Mouse (Mus musculus): Measurements from ENCODE around the gene Tnfsf14.

Gene Tnfsf14

DNA sequence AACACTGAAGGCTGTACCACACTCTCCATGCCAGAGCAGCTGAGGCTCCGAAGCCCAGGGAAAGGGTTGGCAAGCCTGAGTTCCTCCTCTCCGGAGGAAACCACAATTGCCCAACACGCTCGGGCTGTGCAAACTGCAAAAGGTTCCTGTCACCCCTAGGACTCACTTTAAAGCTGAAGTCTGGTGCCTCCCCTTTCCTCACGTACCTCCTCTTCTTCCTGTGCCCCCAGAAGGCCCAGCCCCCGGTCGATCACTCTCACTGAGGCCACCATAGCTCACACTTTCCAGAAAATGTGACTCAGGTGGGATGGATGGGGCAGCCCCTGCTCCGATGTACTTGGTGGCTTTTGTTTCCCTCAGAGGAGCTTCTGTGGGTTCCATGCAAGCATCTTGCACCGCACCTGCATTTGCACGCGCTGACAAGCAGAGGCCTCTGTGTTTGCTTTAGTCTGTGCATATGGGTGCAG lies at the start of gene Tnfsf14:
Gene Tnfsf14, minus strand, starts transcription at position 137 of the 467 bp plus-strand sequence.
- DNase-seq, result no peak

DNA sequence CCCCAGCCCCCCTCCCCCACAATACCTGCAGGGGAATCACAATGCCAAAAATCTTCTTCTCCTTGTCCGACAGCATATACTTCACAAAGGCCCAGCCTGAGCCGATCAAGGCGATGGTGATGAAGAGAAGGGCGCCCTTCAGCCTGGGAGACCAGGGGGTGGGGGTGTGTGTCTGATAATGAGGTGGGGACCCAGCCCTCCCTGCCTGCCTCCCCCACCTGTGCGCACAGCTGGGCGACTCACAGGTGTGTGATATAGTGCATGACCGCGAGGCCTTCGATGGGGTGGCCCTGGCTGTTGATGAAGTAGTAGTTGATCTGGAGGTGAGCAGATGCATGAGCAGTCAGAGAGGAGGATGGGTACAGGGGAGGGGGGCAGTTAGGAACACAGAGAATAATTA lies 43.2 kb upstream of the Tnfsf14 start:
- DNase-seq, result no peak

DNA sequence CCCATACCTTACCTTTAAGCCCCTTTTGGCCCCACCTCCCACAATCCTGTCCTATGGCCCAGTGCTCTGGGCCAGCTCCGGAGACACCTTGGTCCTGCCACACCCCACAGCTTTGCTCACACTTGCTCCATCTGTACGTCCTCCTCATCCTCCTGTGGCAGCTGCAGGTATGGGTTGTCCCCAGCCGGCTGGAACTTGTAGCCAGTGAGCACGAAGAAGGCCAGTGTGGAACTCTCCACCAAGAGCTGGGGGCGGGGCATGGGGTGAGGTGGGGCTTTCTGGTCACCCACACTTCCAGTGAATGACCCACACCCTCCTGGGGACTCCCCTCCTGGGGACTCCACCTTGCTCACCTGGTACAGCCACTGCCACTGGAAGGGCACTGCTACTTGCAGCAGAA lies 41.8 kb upstream of the Tnfsf14 start:
- DNase-seq, result no peak

DNA sequence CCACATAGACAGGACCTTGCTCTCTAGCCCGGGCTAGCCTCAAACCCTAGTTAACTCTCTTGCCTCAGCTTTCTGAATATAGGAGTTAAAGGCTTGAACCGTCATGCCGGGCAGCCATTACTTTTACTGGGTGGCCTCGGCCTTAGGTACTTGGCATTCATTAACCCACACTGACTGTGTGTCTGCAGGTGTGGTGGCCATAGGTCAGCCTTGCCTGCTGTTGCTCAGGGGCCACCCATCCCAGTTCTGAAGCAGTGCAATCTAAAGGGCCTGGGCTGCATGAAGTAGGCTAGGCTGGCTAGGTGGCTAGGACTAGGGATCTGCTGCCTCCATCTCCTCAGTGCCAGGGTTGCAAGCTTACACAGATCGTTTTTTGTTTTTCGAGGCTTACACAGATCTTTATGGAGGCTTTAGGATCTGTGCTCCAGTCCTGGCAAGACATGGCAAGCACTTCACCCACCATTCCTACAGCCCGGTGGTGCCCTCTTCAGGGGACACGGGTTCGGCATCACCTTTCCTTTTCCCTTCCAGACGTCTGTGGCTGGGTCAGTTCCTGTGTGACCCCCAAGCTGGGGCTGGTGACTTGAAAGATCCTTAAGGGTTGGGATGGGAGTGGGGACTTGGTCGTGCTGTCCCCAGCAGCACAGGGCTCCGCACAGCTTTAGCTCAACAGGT lies 40.4 kb upstream of the Tnfsf14 start:
- DNase-seq, result no peak

DNA sequence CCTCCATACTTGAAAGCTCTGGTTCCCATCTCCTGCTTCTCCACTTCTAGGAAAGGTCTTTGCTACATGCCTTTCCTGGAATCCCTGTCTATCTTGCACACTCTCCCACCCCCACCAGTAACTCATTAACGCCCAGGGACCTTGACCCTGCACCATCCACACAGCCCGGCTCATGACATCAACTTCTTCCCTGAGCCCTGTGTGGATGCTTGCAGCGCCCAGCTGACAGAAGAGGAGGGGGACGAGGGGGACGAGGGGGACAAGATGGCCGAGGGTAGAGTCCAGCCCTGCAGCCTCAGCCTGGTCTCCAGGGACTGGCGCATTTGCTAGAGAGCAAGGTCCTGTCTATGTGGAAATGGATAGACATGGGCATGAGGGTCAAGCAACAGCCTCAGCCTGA lies 39.1 kb upstream of the Tnfsf14 start:
- DNase-seq, result no peak

DNA sequence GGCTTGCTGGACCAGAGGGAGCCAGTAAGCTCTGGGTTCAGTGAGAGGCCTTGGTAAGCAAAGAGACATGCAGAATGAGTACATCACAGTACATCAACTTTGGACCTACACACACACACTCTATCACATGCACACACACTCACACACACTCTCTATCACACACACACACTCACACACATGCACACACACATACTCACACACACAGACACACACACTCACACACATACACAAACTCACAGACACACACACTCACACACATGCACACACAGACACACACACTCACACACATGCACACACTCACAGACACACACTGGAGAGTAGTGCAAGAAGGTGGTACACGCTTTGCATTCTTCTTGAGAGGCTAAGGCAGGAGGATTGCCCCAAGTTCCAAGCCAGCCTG lies 38.2 kb upstream of the Tnfsf14 start:
- DNase-seq, result no peak

DNA sequence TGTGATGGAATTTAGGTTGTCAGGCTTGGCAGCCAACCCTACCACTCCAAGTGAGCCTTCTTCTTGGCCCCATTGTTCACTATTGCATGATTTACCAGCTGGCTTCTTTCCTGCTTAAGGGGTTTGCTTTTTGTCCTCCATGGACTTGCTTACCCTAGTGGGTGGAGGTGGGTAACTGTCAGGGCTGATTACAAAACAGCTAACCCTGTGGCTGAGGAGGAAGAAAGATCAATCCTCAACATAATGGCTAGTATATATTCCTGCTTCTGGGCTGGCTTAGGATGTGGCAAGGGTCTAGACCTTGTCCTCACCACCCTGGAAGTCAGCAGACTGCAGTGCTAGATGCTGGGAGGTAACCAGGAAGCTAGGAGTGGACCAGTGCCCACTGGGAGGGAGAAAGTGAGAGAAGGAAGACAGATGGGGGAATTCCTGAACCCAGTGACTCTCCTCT lies 37.4 kb upstream of the Tnfsf14 start:
- no peak for DNase-seq

DNA sequence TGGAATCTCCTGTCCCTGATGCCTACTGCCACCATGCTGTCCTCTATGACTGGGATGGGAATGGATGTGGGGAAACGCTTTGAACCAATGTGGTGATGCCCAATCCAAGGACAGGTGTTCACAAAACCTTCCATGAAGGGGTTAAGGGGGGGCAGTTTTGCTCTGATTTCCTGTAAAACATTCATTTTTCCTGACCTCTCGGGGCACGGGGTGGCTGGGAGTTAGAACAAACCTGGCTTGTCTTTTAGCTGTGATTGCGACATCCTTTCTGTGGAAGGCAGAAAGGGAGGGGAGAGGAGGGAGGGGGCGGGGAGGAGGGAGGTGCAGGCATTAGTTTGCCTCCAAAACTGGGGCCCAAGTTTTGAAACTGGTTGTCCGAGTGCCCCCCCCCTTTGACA lies 36.8 kb upstream of the Tnfsf14 start:
- DNase-seq, result no peak

DNA sequence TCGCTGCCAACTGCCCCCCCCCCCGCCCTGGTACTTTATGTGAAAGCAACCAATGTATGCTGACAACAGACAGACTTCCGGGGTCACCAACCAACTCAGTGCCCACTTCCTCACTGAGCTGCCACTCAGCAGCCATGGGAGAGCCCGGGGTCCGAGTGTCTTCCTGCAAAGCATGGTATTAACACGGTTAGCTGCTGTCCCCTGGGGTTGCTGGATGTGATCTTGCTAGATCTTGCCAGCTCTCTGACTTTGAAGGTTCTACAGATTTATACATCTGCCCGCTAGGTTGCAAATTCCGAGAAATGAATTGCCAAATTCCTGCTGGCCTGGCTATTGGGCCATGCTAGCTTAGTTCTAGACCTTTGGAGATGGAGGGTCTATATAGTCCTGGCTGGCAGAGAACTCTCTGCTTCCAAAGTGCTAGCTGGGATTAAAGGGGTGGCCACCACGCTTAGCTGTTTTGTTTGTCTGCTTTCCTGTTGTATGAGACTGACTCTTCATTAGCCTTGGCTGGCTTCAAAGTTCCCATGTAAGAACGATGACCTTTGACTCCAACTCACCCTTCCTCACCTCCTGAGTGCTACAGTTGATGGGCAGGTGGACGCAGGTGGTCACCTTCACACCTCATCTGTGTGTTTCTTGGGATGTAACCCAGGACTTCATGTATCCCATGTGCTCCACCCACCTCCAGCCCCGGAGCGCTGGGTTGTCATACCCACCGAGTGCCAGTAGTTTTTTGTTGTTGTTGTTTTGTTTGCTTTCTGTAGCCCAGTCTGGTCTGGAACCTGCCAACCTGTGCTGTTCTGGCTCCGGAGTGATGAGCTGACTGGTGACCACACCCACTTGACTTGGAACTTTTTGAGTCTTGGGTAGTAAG lies 36.1 kb upstream of the Tnfsf14 start:
- DNase-seq, result no peak

DNA sequence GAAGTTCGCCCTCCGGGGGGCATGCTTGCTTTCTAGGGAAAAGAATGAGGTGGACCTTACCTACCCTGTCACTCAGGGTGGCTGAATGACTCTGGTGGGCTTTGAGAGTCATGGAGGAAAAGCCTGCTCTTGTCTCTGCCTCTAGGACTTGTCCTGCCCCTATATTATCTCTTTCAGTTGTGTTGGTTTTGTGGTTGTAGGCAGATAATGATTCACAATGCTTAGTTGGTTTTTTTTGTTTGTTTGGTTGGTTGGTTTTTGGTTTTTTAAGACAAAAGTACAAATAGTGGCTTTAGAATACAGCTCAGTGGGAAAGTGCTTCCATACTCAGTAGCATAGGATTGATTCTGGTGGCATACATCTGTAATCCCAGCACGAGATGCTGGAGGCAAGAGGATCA lies 34.9 kb upstream of the Tnfsf14 start:
- no peak for DNase-seq

DNA sequence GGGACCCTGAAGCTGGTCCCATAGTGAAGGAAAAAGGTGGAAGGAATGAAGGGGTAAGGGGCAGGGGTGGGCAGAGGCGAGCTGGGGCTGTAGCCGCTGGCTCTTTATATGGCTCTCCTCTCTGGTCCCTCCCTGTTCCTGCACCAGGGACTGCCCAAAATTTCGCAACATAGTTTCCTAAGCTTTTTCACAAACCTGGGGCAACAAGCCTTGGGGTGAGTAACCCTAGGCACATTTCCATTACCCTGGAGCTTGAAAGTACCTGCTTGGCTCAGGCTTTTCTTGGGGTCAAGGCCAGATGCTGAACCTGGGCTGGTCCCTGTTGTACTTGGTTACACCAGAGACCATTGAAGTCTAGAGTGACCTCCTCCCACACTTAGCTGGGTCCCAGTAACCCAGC lies 34.0 kb upstream of the Tnfsf14 start, which contains the start of gene C3:
Gene C3, minus strand, starts transcription at position 123 of the 400 bp plus-strand sequence.
- DNase-seq, result no peak

DNA sequence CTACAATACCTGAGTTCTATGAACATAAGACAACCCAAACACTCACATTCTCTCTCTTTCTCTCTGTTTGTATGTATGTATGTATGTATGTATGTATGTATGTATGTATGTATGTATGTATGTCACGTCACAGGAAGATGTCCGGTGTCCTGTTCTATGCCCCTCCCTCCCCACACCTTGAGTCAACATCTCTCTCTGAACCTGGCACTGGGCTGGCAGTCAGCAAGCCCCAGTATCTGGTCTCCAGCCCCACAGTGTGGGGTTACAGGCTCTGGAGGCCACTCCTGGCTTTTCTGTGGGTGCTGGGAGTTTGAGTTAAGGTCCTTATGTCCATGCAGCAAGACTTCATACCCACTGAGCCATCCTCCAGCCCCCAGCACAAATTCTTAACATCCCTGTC lies 33.5 kb upstream of the Tnfsf14 start:
- no peak for DNase-seq

DNA sequence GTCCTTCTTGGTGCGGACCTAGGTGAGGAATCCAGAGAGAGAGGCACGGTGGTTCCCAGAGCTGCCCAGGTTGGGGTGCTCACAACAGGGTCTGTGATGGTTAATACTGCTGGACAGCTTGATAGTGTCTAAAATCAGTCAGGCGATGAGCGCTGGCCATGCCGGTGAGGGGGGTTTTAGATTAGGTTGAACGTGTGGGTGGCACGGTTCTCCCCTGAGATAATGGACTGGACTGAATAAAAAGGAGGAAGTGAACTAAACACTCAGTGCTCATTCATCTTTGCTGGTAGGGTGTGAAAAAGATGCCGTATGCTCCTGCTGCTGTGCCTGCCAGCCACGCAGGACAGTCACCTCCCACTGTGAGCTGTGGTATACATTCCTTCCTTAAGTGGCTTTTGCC lies 29.3 kb upstream of the Tnfsf14 start:
- DNase-seq, result no peak

DNA sequence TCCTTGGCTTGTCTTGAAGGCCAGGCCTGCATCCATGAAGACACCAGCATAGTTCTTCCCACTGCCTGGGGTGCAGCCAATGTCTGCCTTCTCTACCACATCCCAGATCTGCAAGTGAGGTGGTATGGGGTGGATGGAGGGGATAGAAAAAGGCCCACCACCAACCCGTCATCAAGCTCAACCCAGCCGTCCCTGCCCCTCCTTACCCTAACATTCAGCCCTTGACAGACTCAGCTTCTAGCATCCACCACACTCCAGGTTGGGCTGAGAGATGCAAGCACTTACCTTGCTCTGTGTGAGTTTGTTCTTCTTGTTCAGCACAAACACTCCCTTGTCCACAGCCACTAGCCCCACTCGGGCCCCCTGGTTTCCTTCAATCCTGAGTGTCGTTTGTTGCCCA lies 27.9 kb upstream of the Tnfsf14 start:
- no peak for DNase-seq

DNA sequence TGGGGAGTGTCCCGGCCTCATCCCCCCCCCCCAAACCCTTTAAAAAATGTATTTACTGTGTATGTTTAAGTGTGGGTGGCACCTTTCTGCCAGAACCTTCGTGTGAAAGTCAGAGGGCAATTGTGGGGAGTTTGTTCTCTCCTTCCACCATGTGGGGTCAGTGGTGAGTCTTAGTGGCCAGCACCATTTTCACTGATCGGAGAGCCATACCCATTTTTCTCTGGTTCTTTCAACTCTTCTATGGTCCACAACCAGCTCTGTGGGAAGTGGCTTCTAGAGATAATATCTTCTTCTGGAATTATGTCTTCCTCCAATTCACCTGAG lies 25.9 kb upstream of the Tnfsf14 start:
- no peak for DNase-seq

DNA sequence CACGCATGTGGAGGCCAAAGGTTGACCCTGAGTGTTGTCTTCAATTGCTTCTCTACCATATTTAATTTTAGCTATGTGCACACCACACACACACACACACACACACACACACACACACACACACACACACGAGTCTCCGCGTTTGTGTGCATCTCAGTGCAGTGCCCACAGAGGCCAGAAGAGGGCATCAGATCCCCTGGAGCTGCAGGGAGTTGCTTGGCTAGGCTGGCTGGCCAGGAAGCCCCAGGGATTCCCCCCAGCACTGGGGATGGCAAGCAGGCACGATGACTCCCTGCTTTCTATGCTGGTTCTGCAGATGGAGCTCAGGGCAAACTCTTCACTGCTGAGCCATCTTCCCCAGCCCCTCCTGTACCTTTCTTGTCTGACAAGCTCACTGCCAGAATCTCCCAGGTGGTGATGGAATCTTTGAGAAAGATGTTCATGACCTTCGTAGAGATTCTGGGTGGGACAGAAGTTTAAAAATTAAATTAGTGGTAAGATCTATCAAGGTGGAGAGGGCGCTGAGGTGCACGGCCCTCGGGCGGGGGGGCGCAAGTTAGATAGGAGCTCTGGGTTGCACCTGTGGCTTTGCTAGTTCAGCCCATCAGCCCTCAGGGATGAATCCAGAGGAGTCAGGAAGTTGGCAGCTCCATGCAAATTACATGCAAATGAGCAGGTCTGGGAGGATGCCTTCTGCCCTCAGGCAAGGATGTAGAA lies 25.3 kb upstream of the Tnfsf14 start:
- peak; percentile 54 for DNase-seq

DNA sequence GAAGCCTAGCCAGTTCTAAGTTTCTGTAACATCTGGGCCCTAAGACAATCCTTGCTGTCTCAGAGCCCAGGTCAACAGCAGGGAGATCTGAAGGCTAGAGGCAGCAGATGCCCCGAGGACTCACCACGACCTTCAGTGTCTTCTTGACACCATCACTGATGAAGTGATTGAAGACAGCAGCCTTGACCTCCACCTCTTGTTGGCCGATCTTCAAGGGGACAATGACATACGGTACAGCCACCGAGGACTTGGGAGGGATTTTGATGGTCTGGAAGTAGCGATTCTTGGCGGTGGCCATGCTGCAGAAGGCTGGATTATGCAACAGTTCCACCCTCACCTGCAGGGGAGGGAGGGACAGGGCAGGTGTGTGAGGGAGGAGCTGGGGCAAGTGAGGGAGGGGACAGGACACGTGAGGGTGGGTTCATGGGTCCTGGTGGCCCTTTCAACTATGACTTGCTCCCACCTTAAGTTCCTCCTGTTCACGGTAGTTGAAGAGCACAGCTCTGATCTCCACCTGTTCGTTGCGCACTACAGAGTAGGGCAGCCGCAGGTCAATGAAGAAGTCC lies 24.4 kb upstream of the Tnfsf14 start:
- no peak for DNase-seq

DNA sequence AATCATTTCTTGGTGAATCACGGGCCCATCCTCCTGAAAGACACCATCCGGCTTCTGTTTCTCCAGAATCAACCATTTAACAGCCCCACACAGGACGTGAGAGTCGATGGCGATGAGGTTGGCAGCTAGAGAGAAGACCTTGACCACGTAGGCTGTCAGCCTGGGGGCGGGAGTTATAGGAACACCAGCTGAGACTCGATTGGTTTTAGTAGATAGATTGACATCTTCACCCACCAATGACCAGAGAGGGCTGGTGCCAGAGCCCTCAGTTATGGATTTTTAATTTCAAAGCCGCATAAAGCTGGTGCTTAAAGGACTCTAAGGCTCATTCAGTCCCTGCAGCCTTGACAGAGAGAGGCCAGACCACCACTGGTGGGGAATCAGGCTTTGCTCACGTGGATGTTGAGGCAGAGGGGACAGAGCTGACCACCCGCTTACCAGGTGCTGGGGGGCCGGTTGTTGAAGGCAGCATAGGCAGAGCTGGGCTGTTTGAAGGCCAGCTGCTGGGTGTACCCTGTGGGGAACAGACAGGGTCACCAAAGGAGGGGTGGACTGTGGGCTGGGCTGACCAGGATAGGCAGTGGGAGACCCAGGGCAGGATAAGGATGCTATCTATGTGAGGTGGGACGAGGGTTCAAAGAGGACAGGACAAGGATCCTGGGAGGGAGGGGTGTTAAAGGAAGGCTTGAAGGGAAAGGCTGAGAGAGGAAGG lies 20.9 kb upstream of the Tnfsf14 start:
- DNase-seq, result no peak

DNA sequence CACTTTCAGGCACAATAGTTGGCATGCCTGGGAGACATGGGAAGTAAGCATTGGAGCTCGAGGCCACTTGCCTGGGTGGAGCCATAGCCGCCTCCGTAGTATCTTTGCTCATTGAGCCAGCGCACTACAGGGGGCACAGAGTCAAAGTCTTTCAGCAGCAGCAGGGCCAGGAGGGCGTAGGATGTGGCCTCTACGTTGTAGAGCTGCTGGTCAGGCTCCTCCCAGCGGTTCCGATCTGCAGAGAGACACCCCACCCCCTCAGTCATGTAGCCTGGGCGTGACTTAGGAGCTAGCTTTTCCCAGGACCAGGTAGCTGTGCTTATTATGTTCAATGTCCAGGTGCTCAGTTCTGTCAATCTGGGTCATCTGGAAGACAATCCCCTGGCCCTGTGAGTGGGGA lies 17.5 kb upstream of the Tnfsf14 start:
- no peak for DNase-seq

DNA sequence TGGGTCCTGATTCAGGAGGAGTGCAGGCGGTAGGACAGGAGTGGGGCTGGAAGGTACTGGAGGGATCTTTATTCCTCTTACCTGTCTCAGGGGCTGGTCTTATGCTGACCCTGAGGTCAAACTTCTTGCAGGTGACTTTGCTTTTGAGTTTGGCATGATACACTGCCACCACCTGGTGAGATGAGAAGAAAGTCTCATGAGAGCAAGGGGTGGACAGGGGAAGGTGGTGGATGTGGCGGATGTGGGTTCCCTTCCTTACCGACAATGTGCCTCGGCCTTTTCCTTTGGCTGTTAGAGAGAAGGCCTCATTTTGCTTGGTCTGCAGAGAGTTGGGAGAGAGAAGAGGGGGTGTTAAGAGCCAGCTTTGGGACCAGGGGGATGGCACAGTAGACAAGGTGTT lies 15.4 kb upstream of the Tnfsf14 start:
- DNase-seq, result no peak

DNA sequence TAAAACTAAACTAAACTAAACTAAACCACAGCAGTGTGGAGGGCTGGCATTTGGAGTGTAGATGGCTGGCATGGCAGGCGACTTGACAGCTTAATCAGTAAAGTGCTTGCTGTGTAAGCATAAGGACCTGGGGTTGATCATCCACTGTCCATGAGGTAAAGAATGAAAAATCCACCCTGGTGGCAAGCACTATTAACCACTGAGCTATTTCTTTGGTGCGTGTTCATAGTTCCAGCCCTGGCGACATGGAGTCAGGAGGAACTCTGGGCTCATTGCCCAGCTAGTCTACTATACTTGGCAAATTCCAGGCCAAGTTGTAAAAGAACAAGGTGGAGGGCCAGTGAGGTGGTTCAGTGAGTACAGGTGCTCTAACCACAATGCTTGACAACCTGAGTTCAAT lies 14.0 kb upstream of the Tnfsf14 start:
- no peak for DNase-seq

DNA sequence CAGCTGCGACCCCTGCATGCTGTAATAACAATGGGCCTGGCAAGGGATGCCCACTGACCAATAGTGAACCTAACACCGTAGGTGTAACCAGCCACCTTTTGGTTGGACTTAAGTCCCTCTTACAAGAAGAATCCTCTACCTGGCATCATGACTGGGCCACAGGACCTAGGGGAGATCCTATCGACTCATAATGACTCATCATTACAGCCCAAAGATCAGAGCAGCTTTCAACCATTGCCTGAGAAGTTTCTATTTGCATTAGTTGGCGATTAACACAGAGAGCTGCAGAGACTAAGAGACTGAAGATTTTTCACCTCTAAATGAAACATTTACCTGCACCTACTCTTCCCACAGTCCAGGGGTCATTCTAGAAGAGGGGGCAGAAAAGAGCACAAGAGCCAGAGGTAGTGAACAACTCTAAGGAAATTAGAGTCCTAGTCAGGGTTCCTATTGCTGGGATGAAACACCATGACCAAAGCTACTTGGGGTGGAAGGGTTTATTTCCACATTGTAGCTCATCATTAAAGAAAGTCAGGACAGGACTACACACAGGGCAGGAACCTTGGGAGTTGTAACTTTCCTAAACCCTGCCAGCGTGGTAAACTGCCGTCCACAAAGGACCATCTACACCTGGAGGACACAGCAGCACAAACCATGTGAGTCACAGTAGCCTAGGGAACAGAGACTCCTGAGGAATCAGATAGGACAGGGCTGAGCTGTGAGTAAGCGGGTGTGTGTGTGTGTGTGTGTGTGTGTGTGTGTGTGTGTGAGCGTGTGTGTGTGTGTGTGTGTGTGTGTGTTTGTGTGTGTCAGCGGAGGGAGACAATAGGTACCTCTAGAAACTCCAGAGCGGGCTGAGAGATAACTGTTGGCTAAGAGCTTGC lies 8.1 kb upstream of the Tnfsf14 start:
- DNase-seq, result no peak

Data from cerebellum, adult 8-10 months (tissue).